Mouse (Mus musculus) CH12.LX (cell line): ENCODE data around the gene Unc93b1. TPM values are rescaled to one million over a fixed set of nuclear protein-coding genes. Genes with fewer than 3 reads are reported as not detected.

Experiments used
- DNase-seq: peaks from one replicate; pipeline ENCODE4 v3.0.0-alpha.2; 2013; ENCODE audit errors: extremely low read depth
- H3K27ac ChIP-seq: 2 replicates; pipeline ENCODE4 v1.5.1; 2012; ENCODE audit warnings: low read depth, mild to moderate bottlenecking, control low read depth, moderate library complexity; ENCODE audit not compliant: insufficient read depth
- H3K27me3 ChIP-seq: replicated peaks from 2 replicates; pipeline ENCODE3; 2012; ENCODE audit warnings: inconsistent platforms
- H3K36me3 ChIP-seq, 2 experiments: replicated peaks in 1 of 2; 2 replicates each; pipeline versions ENCODE3 to v1.6.1; 2012; ENCODE audit warnings: inconsistent platforms in 1 of 2, low read length in 1 of 2, mild to moderate bottlenecking in 1 of 2, mixed read lengths in 1 of 2, moderate library complexity in 1 of 2; ENCODE audit not compliant: control insufficient read depth in 1 of 2, insufficient read depth in 1 of 2
- H3K4me1 ChIP-seq, 2 experiments: 2 replicates each; pipeline ENCODE4 v1.6.1; 2012; ENCODE audit warnings: inconsistent platforms in 1 of 2, moderate library complexity in 1 of 2; ENCODE audit not compliant: insufficient read depth in 2 of 2, control insufficient read depth in 1 of 2
- H3K4me2 ChIP-seq: 2 replicates; pipeline ENCODE4 v1.6.1; 2012; ENCODE audit warnings: low read depth, mild to moderate bottlenecking, control low read depth; ENCODE audit not compliant: poor library complexity, insufficient read depth, severe bottlenecking
- H3K4me3 ChIP-seq, 3 experiments: fragments of 150-350 bp in 1 of 3; sonication (generic) in 1 of 3; replicated peaks in 1 of 3; 2 replicates each; pipeline versions ENCODE3 to v1.5.1; 2011 to 2012; ENCODE audit warnings: low read depth in 2 of 3, low read length in 2 of 3, mild to moderate bottlenecking in 2 of 3, moderate library complexity in 2 of 3, control low read depth in 1 of 3, improper control_type of control experiment in 1 of 3, inconsistent platforms in 1 of 3, mixed read lengths in 1 of 3; ENCODE audit not compliant: poor library complexity in 1 of 3
- H3K79me2 ChIP-seq: replicated peaks from 2 replicates; pipeline ENCODE4 v1.6.1; 2012; ENCODE audit warnings: mild to moderate bottlenecking, moderate library complexity; ENCODE audit not compliant: control insufficient read depth, poor library complexity, insufficient read depth, severe bottlenecking; ENCODE audit errors: extremely low read depth
- H3K9ac ChIP-seq: 2 replicates; pipeline ENCODE4 v1.6.1; 2012; ENCODE audit warnings: low read depth, mild to moderate bottlenecking, control low read depth, moderate library complexity; ENCODE audit not compliant: insufficient read depth
- H3K9me3 ChIP-seq: replicated peaks from 2 replicates; pipeline ENCODE3; 2012; ENCODE audit warnings: low read length, inconsistent platforms, mixed read lengths
- BHLHE40 ChIP-seq: IDR thresholded peaks from 2 replicates; pipeline ENCODE4 v1.6.1; 2011; ENCODE audit warnings: mild to moderate bottlenecking, low read depth, low read length, improper control_type of control experiment
- CHD1 ChIP-seq: IDR thresholded peaks from 2 replicates; pipeline ENCODE4 v1.6.1; 2012; ENCODE audit warnings: low read depth, low read length, improper control_type of control experiment, inconsistent platforms
- E2F4 ChIP-seq: IDR thresholded peaks from 2 replicates; pipeline ENCODE4 v1.6.1; 2011; ENCODE audit warnings: low read depth, low read length, improper control_type of control experiment; ENCODE audit not compliant: insufficient replicate concordance
- ETS1 ChIP-seq: conservative IDR thresholded peaks from 2 replicates; pipeline ENCODE4 v1.6.1; 2012; ENCODE audit warnings: low read depth, mild to moderate bottlenecking, inconsistent platforms, low read length, improper control_type of control experiment, moderate library complexity
- GABPA ChIP-seq: IDR thresholded peaks from 2 replicates; pipeline ENCODE4 v1.6.1; 2012; ENCODE audit warnings: low read depth, low read length, improper control_type of control experiment, inconsistent platforms; ENCODE audit not compliant: insufficient replicate concordance
- HCFC1 ChIP-seq: IDR thresholded peaks from 2 replicates; pipeline ENCODE4 v1.6.1; 2012; ENCODE audit warnings: low read depth, mild to moderate bottlenecking, inconsistent platforms, low read length, improper control_type of control experiment
- MAFK ChIP-seq: IDR thresholded peaks from 2 replicates; pipeline ENCODE4 v1.6.1; 2011; ENCODE audit warnings: low read length, improper control_type of control experiment; ENCODE audit not compliant: insufficient replicate concordance
- MAZ ChIP-seq: IDR thresholded peaks from 2 replicates; pipeline ENCODE4 v1.6.1; 2012; ENCODE audit warnings: low read depth, mild to moderate bottlenecking, inconsistent platforms, low read length, improper control_type of control experiment, moderate library complexity
- MEF2A ChIP-seq: IDR thresholded peaks from 2 replicates; pipeline ENCODE4 v1.6.1; 2014; ENCODE audit warnings: low read depth, mild to moderate bottlenecking, inconsistent platforms, low read length, improper control_type of control experiment, borderline replicate concordance
- NRF1 ChIP-seq: IDR thresholded peaks from 2 replicates; pipeline ENCODE4 v1.6.1; 2014; ENCODE audit warnings: low read depth, mild to moderate bottlenecking, inconsistent platforms, low read length, improper control_type of control experiment, moderate library complexity
- PAX5 ChIP-seq: IDR thresholded peaks from 2 replicates; pipeline ENCODE4 v1.6.1; 2012; ENCODE audit warnings: low read length, inconsistent platforms, mixed read lengths
- RAD21 ChIP-seq: IDR thresholded peaks from 2 replicates; pipeline ENCODE4 v1.6.1; 2011; ENCODE audit warnings: low read depth, mild to moderate bottlenecking, low read length, improper control_type of control experiment, moderate library complexity
- RCOR1 ChIP-seq: conservative IDR thresholded peaks from 2 replicates; pipeline ENCODE4 v1.6.1; 2012; ENCODE audit warnings: low read depth, mild to moderate bottlenecking, inconsistent platforms, low read length, improper control_type of control experiment
- TCF12 ChIP-seq: IDR thresholded peaks from 2 replicates; pipeline ENCODE4 v1.6.1; 2014; ENCODE audit warnings: low read depth, mild to moderate bottlenecking, inconsistent platforms, low read length, improper control_type of control experiment
- UBTF ChIP-seq: IDR thresholded peaks from 2 replicates; pipeline ENCODE4 v1.6.1; 2012; ENCODE audit warnings: low read depth, mild to moderate bottlenecking, inconsistent platforms, low read length, improper control_type of control experiment, moderate library complexity
- USF1 ChIP-seq: IDR thresholded peaks from 2 replicates; pipeline ENCODE4 v1.6.1; 2014; ENCODE audit warnings: low read depth, mild to moderate bottlenecking, inconsistent platforms, low read length, improper control_type of control experiment
- ZC3H11A ChIP-seq: IDR thresholded peaks from 2 replicates; pipeline ENCODE4 v1.6.1; 2012; ENCODE audit warnings: low read depth, mild to moderate bottlenecking, inconsistent platforms, low read length, improper control_type of control experiment
- ZKSCAN1 ChIP-seq: IDR thresholded peaks from 2 replicates; pipeline ENCODE4 v1.6.1; 2012; ENCODE audit warnings: low read depth, inconsistent platforms, low read length, improper control_type of control experiment, borderline replicate concordance
- ZMIZ1 ChIP-seq: IDR thresholded peaks from 2 replicates; pipeline ENCODE4 v1.6.1; 2012; ENCODE audit warnings: low read depth, mild to moderate bottlenecking, inconsistent platforms, low read length, improper control_type of control experiment
- ZNF384 ChIP-seq: IDR thresholded peaks from 2 replicates; pipeline ENCODE4 v1.6.1; 2012; ENCODE audit warnings: low read depth, low read length, improper control_type of control experiment, inconsistent platforms
- dilution Hi-C: fragments of 300-500 bp; cut with MboI; formaldehyde crosslinking; loops from 2 replicates; pipeline ENCODE4 v1.14.3; 2020; ENCODE audit warnings: low sequenced_read_pairs; ENCODE audit not compliant: extremely low pct_unique_long_range_greater_than_20kb, extremely low pct_ligation_motif_present
- in situ Hi-C: fragments of 300-500 bp; cut with MboI; formaldehyde crosslinking; loops from 3 replicates; pipeline ENCODE4 v1.14.3; 2019; ENCODE audit warnings: low sequenced_read_pairs, low pct_ligation_motif_present, low pct_unique_long_range_greater_than_20kb, mixed read lengths
- polyA plus RNA-seq: library from polyadenylated mRNA; unstranded; fragments of >175 nt; gene quantifications from 2 replicates; pipeline ENCODE4 v1.2.1, GENCODE M21; 2012; ENCODE audit warnings: low read depth; ENCODE audit not compliant: insufficient read length
- total RNA-seq, 2 experiments: library from RNA; depleted of rRNA; stranded (reverse); fragments of 300-350 nt in 1 of 2; fragments of >200 nt in 1 of 2; gene quantifications; 2 replicates each; pipeline ENCODE4 v1.2.3; 2012 to 2014

Gene Unc93b1
- total and polyA plus RNA-seq, 3 experiments = 82.3 to 117 (median 84.7) TPM

DNA sequence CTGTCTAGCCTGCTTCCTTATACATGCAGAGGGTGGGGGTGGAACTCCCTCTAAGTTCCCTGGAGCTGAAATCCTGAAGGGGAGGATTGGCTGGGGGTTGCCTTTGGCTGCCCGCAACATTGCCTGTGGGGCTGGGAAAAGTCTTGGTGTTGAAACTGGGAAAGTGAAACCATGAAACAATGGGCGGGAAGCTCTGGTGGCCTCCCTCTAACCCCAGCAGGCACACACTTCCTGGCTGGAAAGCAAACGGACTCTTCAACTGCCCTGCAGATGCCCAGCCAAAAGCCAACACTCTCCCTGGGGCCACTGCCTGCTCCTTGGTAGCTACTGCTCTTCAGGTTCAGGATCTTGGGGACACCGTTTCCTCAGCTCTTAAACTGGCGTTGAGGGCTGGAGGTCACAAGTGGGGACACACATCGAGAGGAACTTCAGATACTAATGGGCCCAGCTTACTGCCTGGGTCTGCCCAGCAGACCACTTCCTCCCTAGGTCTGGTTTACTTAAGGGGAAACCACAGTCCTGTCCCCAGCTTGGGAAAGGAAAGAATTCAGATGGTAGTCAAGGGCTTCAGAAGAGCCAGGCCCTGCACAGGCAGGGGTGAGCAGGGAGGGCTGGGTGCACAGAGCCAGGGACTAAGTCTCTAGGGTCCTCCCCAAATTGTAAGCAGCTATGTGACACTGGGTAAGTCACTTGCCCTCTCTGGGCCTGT is 29.6 kb upstream of the Unc93b1 start:
- Histone ChIP-seq H3K27ac (no peak overlapping the region), H3K4me1 (peaks cover 6 to 44% of the 10 kb centered on the region in 2 experiments), H3K9ac (peak overlapping the region; percentile 71), H3K36me3 (peaks cover 56 to 70% of the 10 kb centered on the region in 2 experiments), H3K9me3 (no peaks in the 10 kb centered on the region), H3K27me3 (no peaks in the 10 kb centered on the region), H3K4me2 (peak overlapping the region; percentile 84), H3K79me2 (peaks cover 4% of the 10 kb centered on the region), H3K4me3 (peak overlapping the region; percentile 0 to 92 (median 75))
- DNase-seq = peak; percentile 36
- in situ Hi-C loops = loop anchor here (5.0 kb wide), 1 partner anchor 37 kb away; no protein-coding TSS in a partner anchor
- no peak for TF ChIP-seq GABPA
- TF ChIP-seq UBTF = no peak
- TF ChIP-seq ZKSCAN1 = no peak
- peak; percentile 11; the same call in 1 of the 2 replicates for TF ChIP-seq MEF2A
- dilution Hi-C loops = no loop called here

DNA sequence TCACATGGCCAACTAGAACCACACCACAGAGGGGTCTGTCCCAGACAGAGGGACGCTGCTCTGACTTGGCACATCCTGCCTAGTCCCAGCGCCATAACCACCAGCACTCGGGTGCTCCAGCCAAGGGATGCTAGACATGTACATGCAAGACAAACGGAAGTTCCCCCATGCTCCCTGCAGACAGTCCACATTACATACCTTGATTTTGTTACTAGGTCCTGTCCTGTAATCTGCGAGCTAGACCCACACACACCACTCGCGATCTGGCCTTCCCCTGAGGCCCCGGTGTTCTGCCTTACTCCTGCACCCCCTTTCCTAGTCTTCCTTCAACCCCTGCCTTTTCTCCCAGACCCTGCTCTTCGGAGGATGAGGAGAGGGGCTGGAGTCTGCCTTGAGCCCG is 28.7 kb upstream of the Unc93b1 start:
- Histone ChIP-seq H3K27me3 (no peaks in the 10 kb centered on the region), H3K4me2 (peak overlapping the region; percentile 84), H3K4me3 (peak overlapping the region; percentile 75 to 92 (median 90)), H3K79me2 (peaks cover 4% of the 10 kb centered on the region), H3K36me3 (peaks cover 59 to 74% of the 10 kb centered on the region in 2 experiments), H3K9ac (peak overlapping the region; percentile 71), H3K4me1 (peaks cover 6 to 50% of the 10 kb centered on the region in 2 experiments), H3K27ac (peak overlapping the region; percentile 13; the same call in 1 of the 2 replicates), H3K9me3 (no peaks in the 10 kb centered on the region)
- no peak for TF ChIP-seq CHD1
- dilution Hi-C loops = no loop called here
- DNase-seq = no peak
- in situ Hi-C loops = loop anchor here (5.0 kb wide), 1 partner anchor 36 kb away; no protein-coding TSS in a partner anchor

DNA sequence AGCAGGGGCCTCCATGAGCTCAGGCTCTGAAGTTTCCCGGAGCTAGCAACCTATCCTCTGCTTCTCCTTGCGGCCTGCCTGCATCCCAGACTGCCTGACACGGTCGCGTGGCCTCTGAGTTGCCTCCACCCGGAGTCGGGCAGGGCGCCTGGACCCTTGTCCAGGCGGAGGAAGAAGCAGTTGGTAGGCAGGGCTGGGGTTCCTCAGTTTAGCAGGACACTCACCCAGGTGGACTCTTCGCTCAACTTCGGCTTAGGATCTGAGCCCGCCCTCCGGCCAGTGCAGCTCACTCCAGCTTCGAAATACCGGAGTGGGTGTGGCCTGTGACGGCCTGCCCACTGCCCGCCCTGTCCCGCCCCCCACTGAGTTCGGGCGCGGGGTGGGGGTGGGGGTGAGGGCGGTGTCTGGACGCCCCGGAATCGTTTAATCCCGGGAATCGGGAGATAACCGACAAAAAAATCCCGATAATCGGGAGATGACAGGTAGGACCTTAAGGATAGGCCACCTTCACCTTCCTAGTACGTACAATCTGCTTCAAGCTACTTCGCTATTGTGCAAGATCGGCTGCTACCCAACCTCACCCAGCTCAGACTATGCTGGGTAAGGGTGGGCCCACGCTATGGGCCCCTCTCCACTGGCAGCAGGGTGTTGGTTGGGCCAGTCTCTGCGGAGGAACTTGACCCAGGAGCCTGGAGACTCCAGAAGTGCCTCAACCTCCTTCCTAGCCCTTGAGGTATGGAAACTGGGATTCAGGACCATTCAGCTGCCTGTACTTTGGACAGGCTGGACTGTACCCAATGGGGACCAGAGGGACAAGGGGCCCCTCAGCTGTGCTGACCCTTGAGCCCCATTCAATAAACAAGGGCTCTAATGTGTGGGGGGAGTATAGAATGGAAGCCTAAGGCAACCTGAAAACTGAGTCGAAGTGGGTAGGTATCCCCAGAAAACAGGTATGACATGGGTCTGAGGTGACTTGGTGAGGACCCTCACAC is 27.9 kb upstream of the Unc93b1 start, which contains the start of gene Tcirg1:
Gene Tcirg1 (minus strand): TSS at position 339 of the 992 bp plus-strand sequence.
- H3K4me2 ChIP-seq = peak within 1 kb of the TSS; percentile 84
- H3K27me3 ChIP-seq = no peaks in the 10 kb centered on the region
- peak within 1 kb of the TSS; percentile 75 to 92 (median 90) for H3K4me3 ChIP-seq
- H3K79me2 ChIP-seq = peaks cover 7% of the 10 kb centered on the region
- H3K27ac ChIP-seq = peak within 1 kb of the TSS; percentile 13; the same call in 1 of the 2 replicates
- DNase-seq = peak; percentile 66
- H3K9me3 ChIP-seq = no peaks in the 10 kb centered on the region
- dilution Hi-C loops (no loop called here), in situ Hi-C loops (loop anchor here (5.0 kb wide), 1 partner anchor 35 kb away; no protein-coding TSS in a partner anchor)
- H3K4me1 ChIP-seq = peaks cover 10 to 53% of the 10 kb centered on the region in 2 experiments
- peak within 1 kb of the TSS; percentile 71 for H3K9ac ChIP-seq
- H3K36me3 ChIP-seq = peaks cover 54 to 69% of the 10 kb centered on the region in 2 experiments
- TF ChIP-seq ZNF384 (no peak), USF1 (no peak), ZC3H11A (no peak), PAX5 (no peak), ZMIZ1 (peak; percentile 80), TCF12 (peak; percentile 62; the same call in 1 of the 2 replicates), ETS1 (no peak), HCFC1 (no peak), RCOR1 (no peak), MAFK (no peak), NRF1 (no peak), MAZ (0 out of 2 replicates have a peak, but pooled peaks have one; percentile 48), RAD21 (no peak), E2F4 (no peak), BHLHE40 (no peak)
